Mouse (Mus musculus) MEL (cell line): ENCODE data around the gene Sept6.

ENCODE experiments used
- CTCF ChIP-seq, 3 experiments: IDR thresholded peaks in 2 of 3; conservative IDR thresholded peaks in 1 of 3; 2 replicates each; pipeline ENCODE4 v1.5.1; 2011 to 2012; ENCODE audit warnings: low read length in 3 of 3, low read depth in 2 of 3, mild to moderate bottlenecking in 2 of 3, improper control_type of control experiment in 1 of 3, inconsistent platforms in 1 of 3, mixed read lengths in 1 of 3, moderate library complexity in 1 of 3; ENCODE audit not compliant: control insufficient read depth in 1 of 3, insufficient read depth in 1 of 3, poor library complexity in 1 of 3, severe bottlenecking in 1 of 3
- JUND ChIP-seq: IDR thresholded peaks from 2 replicates; pipeline ENCODE4 v1.6.1; 2011; ENCODE audit warnings: low read depth, mild to moderate bottlenecking, improper control_type of control experiment, low read length
- MAFK ChIP-seq: IDR thresholded peaks from 2 replicates; pipeline ENCODE4 v1.6.1; 2011; ENCODE audit warnings: low read depth, mild to moderate bottlenecking, low read length, improper control_type of control experiment, borderline replicate concordance
- MYB ChIP-seq: IDR thresholded peaks from 2 replicates; pipeline ENCODE4 v1.6.1; 2011; ENCODE audit warnings: mild to moderate bottlenecking, low read depth, low read length, improper control_type of control experiment
- POLR2A ChIP-seq, 2 experiments: IDR thresholded peaks; 2 replicates each; pipeline ENCODE4 v1.6.1; 2011 to 2012; ENCODE audit warnings: low read length in 2 of 2, mild to moderate bottlenecking in 2 of 2, control low read depth in 1 of 2, improper control_type of control experiment in 1 of 2, low read depth in 1 of 2, moderate library complexity in 1 of 2; ENCODE audit not compliant: control insufficient read depth in 1 of 2, insufficient read depth in 1 of 2, poor library complexity in 1 of 2
- SMC3 ChIP-seq: IDR thresholded peaks from 2 replicates; pipeline ENCODE4 v1.6.1; 2011; ENCODE audit warnings: low read depth, low read length, improper control_type of control experiment
- TAL1 ChIP-seq: IDR thresholded peaks from 2 replicates; pipeline ENCODE4 v1.6.1; 2012; ENCODE audit warnings: mild to moderate bottlenecking, inconsistent platforms, low read length, moderate library complexity, mixed read lengths
- TBP ChIP-seq: IDR thresholded peaks from 2 replicates; pipeline ENCODE4 v1.8.0; 2011; ENCODE audit warnings: low read depth, low read length, improper control_type of control experiment
- TCF12 ChIP-seq: IDR thresholded peaks from 2 replicates; pipeline ENCODE4 v1.6.1; 2014; ENCODE audit warnings: low read depth, mild to moderate bottlenecking, inconsistent platforms, low read length, improper control_type of control experiment, moderate library complexity
- USF2 ChIP-seq, 2 experiments: IDR thresholded peaks; 2 replicates each; pipeline ENCODE4 v1.6.1; 2011 to 2012; ENCODE audit warnings: improper control_type of control experiment in 2 of 2, low read length in 2 of 2, borderline replicate concordance in 1 of 2, inconsistent platforms in 1 of 2, low read depth in 1 of 2, mild to moderate bottlenecking in 1 of 2; ENCODE audit not compliant: insufficient read depth in 1 of 2

DNA sequence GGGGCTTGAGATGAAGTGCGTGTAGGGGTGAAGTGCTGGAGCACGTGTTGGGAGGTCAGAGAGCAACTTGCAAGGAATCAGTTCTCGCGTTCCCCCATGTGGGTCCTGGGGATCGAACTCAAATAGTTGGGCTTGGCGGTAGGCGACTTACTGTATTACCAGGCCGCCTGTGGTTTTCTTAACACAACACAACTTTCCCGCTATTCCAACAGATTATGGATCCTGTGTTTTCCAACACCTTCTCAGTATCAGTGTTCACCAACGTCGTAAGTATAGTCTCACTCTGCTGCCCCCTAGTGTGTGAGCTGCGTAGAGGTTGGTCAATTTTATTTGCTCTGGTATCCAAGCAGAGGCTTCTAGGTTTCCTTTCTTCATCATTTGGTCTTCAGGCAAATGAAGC, 80.3 kb downstream of the Sept6 start:
- TF ChIP-seq POLR2A (IDR thresholded peaks at IDR 0.05; ENCODE audit: control insufficient read depth in 1 of 2, insufficient read depth in 1 of 2, low read depth in 1 of 2, low read length in 2 of 2, poor library complexity in 1 of 2): no peak
- TF ChIP-seq CTCF (IDR thresholded peaks at IDR 0.05 in 2 of 3, conservative IDR thresholded peaks at IDR 0.05 in 1 of 3; ENCODE audit: control insufficient read depth in 1 of 3, insufficient read depth in 1 of 3, low read depth in 2 of 3, low read length in 3 of 3, poor library complexity in 1 of 3, severe bottlenecking in 1 of 3): peak; percentile 48 to 66 (median 57)
- no peak for TF ChIP-seq MAFK
- TF ChIP-seq TBP: no peak
- no peak for TF ChIP-seq TCF12
- TF ChIP-seq TAL1: no peak
- TF ChIP-seq MYB: no peak
- TF ChIP-seq USF2 (IDR thresholded peaks at IDR 0.05; ENCODE audit: borderline replicate concordance in 1 of 2, insufficient read depth in 1 of 2, low read depth in 1 of 2, low read length in 2 of 2): no peak
- peak; percentile 50 for TF ChIP-seq SMC3
- TF ChIP-seq JUND: no peak
